Mouse (Mus musculus) regulatory T cell (primary cell): ENCODE measurements around the gene Ero1lb.

Experiments
- in situ Hi-C: fragments of 300-600 bp; cut with MboI, MseI; formaldehyde crosslinking; loops from one replicate; pipeline ENCODE4 v1.15.1; 2025; ENCODE audit warnings: high pct_unique_total_duplicates

Ero1lb gene

DNA sequence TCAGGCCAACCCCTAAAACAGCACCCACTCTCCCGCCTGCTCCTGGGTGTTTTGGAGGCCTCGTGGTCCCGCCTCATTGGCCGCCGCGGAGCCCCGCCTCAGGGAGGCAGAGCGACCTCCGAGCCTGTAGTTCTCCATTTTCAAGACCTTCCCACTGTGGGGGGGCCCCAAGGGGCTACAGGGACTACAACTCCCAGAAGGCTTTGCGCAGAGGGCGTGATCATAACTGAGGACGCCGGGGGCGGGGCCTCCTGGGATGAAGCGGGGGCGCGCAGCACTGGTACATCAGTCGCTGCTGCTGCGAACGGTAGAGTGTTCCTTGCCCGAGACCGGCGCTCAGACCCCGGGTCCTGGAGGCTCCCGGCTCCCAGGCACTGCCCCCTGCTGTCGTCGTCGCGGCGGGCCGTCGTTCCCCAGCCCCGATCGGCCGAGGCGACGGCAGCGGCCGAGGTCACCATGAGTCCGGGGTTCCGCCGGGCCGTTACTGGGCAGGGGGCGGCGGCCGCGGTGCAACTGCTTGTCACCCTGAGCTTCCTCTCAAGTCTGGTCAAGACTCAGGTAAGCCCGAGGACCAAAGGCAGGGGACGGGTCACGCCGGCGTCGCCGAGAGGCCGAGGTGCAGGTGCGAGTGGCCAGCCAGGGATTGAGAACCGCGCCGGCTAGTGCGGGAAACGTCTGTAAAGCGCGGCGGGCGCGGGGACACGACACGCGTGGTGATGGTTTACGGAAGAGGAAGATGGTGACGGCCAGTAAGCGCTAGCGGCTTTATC is at the start of gene Ero1lb:
Ero1lb (plus strand) TSS at position 254 of the 770 bp plus-strand sequence.
- in situ Hi-C loops: loop anchor here (5.0 to 10.0 kb wide), 2 partner anchors 169 to 311 kb away; partner anchors contain the start of genes Heatr1 and Mtr

DNA sequence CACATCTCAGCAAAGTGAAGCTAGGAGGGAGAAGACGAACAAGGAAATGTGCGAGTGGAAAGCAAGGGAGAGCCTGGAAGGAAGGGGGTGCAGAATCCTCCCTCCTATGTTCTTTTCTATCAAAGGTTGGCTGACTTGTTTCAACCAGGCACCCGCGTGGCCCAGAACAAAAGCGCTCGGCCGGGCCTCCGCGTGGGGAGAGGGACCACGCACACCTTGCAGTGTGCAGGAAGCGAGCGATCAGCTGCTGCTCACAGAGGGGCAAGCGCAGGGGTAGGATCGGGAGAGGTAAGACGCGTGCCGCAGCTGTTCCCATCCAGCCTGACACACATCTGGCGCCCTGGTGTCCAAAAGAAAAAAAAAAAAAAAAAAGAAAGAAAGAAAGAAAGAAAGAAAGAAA is 46.3 kb upstream of the Ero1lb start:
- in situ Hi-C loops: loop anchor here (5.0 kb wide), 1 partner anchor 42 kb away; no protein-coding TSS in a partner anchor

DNA sequence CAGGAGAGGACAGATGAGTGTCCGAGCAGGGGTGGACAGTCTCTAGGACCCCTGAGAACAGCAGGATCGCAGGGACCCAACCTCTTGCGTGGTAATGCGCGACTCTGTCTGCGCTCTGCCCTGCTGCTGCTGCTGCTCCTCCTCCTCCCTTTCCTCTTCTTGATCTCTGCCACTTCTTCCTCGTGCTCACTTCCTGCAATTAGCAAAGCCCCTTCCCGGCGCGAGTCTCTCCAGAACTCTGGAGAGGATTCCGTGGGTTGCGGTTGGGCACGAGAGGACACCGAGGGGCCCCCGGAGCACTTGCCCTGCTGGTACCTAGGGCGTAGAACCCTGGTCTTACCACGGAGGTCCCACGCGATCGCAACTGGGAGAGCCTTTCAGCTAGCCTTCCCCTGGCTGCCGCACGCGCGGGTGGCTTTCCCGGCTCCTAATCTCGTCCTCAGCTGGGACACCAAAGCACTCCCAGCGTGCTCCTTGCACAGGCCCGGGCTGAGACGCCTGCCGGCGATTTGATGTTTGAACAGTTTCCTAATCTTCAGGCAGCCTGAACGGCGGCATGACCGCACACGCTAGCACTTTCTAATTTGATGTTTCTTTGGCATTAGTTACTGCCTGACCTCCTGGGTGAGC is 45.6 kb upstream of the Ero1lb start, which contains the start of gene Edaradd:
Edaradd (minus strand) TSS at position 484 of the 630 bp plus-strand sequence.
- in situ Hi-C loops: loop anchor here (5.0 kb wide), 1 partner anchor 43 kb away; no protein-coding TSS in a partner anchor

DNA sequence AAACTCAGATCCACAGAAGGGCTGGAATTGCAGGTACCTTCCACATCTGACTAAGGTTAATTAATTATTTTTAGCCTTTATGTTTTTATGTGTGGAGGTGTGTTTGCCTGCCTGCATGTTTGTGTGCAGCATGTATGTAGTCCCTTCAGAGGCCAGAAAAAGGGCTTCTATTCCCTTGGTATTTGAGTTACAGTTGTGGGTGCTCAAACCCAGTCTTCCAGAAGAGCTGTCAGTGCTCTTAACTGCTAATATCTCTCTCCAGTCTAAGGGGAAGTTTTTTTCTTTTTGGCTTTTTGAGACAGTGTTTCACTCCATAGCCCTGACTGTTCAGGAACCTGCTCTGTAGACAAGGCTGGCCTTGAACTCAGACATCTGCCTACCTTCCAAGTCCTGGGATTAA is 43.3 kb upstream of the Ero1lb start:
- in situ Hi-C loops: no loop called here

DNA sequence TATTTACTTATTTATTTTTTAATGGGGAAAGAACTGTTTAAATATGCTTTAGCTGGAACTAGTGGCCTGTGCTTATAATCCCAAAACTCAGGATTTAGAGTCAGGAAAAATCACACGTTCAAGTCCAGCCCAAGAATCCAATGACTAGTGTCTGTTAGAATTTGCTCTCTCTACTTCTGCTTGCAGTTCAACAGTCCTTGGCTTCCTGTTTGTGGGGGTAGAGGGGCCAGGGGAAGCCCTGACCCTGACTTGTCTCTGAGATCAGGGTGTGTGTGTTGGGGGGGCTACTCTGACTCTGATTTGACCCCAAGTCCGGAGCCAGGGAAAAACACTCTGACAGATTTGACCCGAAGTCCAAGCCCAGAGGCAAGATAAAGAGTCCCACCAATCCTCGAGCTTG is 40.0 kb upstream of the Ero1lb start:
- in situ Hi-C loops: no loop called here

DNA sequence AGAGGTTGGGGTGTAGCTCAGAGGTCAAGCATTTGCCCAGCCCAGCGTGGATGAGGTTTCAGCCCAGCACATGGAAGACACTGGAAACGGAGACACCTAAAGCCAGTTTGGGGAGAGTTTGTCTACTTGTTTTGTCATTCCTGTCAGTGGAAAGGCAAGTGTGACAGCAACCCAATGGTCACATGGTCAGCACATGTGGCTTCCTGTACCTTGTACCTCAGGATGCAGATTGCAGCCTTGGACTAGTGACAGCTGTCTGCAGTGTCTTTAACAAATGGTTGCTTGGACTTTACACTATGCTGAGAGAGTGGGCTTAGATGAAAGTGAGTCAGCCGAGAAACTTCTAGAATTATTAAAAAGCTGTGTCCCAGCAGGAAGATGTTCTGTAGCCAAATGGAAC is 31.0 kb upstream of the Ero1lb start:
- in situ Hi-C loops: no loop called here

DNA sequence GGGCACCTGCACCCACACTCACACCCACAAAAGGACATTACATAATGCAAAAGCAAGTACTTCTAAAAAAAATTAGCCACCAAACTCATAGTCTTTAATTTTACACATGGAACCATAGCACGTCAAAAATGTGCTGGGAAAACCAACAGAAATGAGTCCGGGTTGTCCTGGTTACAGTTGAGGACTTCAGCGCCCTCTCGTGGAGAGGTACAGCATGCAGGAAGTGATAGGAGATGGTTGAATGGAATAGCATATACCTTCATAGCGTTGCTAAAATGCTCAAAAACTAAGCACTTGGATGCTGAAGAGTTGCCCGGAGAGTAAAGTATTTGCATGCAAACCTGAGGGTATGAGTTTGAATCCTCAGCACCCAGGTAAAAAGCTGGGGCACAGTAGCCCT is 27.7 kb upstream of the Ero1lb start:
- in situ Hi-C loops: no loop called here

DNA sequence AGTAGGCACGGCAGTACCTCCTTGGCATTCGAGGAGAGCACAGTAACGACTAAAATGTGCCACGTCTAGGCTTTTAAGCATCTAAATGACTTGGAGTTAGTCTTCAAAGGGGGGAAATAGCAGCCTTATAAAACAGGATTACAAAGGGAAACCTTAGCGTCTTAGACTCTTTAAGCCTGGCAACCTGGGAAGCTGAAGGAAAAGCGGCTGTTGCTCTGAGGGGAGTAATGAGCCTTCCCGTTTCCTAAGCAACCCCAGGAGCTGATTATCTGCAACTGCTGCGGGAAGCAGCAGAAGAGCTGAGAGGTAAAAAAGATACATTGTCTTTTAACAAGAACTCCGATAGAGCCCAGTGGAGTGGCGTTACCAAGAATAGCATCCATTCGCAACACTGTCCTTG is 26.0 kb upstream of the Ero1lb start:
- in situ Hi-C loops: loop anchor here (5.0 kb wide), 1 partner anchor 62 kb away; no protein-coding TSS in a partner anchor

DNA sequence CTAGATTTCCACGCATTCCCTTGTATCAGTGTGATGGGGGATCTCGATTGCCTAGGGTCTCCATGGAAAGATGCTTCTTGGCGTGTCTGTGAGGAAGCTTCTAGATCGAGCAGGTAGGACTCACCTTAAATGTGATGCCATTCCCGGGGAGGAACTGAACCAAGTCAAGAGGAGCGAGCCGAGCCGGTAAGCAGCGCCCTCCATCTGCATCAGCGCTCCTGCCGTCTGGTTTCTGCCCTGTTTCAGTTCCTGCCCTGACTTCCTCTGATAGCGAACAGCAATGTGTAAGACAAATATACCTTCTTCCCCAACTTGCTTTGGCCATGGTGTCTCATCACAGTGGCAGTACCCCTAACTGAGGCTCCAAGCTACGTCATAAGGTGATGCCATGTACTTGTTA is 25.6 kb upstream of the Ero1lb start:
- in situ Hi-C loops: loop anchor here (5.0 kb wide), 1 partner anchor 63 kb away; no protein-coding TSS in a partner anchor

DNA sequence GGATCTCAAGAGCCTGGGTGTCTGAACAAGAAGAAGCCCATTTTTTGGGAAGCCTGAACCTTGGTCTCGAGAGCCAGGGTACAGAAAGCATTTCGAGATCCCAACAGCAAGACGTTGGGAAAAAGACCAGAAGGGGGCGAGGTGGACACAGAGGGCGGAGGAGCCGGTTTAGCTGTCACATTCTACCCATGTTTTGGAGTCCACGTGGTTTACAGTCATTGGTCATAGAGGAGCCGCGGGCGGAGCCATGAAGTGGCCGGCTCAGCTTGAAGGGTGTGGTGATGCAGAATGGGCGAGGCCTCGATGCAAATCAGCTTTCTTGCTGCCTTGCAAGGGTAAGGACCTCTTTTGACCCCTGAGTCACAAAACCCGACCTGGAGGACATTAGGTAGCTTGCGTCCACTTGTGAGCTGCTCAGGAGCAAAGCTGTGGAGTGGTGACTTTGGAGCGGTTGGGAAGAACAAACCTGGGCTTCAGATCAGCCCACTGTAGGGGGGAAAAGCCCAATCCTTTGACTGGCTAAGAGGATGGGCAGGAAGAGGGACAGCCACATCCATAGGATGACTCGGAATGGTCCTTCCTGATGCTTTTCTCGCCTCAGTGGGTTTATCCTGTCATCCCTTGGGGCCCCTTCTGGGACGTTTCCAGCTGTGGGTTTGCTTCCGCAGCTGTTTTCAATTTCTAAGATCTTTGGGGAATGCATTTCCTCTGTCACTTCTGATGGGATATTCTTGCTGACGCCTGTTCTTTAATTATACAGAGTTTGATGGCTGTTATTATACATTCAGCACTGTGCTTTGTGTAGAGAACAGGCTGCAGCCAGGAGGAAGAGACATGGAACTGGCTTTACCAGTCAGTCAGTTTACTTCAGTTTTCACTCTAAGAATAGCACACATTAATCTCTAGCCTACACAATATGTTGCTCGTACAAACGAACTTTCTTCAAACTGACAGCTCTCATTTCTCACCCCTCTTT is 23.4 kb upstream of the Ero1lb start:
- in situ Hi-C loops: loop anchor here (5.0 kb wide), 1 partner anchor 65 kb away; no protein-coding TSS in a partner anchor

DNA sequence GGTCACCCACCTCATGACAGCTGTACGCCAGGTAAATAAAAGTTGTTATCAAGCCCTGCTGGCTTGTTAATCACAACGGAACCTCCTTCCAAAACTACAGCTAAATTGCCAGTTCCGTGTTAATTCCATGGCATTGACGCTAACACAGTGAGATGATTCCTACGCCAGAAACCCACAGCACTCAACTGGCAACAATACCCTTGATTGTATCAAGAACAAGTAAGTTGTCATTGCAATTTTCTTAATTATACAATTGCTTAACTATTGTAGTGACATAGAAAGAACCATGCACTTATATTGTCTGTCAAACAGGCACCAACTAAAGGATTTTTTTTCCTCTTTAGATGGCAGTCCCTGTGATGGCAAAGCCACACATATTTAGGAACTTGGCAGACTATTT is 22.4 kb upstream of the Ero1lb start:
- in situ Hi-C loops: loop anchor here (5.0 kb wide), 1 partner anchor 66 kb away; no protein-coding TSS in a partner anchor

DNA sequence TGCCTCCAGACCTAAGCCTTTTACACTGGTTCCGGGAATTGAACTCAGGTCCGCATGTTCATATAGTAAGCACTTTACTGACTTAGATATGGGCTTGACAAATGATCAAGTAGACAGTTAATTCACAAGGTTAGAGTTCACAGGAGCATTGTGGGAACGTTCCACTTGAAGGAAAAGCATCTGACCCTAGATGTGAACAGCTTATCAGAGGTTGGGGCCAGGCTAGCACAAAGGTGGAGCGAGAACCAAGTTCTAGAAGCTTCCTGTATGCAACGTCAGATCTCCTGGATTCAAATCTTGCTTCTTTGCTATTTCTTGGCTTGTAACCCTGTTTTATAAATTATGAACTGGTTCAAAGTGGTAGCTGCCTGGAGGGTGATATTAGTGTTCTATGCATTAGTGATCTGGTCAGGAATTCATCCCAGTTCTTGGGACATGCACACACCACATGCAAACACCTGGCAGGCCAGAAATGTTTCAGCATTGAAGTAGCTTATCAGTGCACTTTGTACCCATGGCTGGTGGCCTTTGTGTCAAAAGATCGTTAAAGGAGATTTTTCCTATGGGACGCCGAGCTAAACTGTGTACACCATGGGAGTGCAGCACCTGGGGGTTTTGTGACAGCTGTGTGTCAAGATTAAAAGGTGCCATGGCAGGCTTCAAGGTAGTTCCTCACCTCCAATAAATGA is 21.6 kb upstream of the Ero1lb start:
- in situ Hi-C loops: loop anchor here (5.0 kb wide), 1 partner anchor 67 kb away; no protein-coding TSS in a partner anchor

DNA sequence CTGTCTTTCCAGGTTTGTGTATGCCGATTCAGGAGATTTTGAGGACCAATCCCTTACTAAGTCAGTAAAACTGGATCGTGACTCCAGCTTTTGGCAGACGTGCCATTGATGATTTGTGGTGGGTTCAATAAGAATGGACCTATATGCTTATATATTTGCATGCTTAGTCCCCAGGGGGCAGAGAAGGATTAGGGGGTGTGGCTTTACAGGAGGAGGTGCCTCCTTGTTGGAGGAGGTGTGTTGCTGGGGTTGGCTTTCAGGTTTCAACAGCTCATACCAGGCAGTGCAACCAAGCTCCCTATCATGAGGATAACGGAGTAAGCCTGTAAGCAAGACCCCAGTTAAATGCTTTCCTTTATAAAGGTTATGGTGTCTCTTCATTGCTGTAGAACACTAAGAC is 11.5 kb upstream of the Ero1lb start:
- in situ Hi-C loops: no loop called here

DNA sequence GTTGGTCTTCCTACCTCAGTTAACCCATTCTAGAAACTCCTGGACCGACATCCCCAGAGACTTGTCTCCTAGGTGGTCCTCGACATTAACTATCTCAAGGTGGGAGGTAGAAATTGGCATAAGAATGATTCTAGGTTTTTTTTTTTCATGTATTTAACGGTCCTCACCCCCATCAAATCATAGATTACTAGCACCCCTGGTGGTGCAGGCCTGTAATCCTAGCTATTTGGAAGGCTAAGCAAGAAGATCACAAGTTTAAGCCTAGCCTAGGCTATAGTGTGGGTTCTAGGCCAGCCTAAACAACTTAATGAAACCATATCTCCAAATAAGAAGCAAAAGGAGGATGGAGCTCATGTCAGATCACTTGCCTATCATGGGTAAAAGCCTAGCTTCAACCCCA is 6.6 kb upstream of the Ero1lb start:
- in situ Hi-C loops: no loop called here

DNA sequence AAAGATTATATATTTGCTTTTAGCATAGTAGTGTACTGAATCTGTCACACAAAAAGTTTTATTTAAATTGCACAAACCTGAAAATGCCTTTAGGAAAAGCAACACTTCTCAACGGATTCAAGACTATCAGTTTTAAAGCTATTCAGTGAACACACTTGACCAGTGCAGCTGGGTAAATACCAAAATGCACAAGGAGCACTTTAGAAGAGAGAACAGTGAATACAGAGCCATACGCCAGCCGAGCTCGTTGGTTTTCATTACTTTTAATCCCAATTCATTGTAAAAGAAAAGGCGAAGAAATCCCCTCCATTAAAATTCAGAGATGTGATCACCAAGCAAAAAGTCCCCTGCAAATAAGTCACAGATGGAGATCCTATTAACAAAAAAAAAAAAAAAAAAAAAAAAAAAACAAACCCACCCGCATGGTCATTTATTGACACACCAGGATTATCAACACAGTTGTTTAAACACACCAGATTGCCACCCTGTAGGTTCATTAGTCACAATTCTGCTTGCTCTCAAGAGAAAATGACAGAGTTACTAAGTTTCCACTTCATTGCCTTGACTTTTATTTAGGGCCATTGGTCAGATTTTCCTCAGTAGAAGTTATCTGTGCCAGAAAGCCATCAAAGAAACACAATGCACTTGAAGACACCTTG is 6.1 kb upstream of the Ero1lb start:
- in situ Hi-C loops: loop anchor here (10.0 kb wide), 1 partner anchor 305 kb away; the partner anchor contains the start of gene Mtr

DNA sequence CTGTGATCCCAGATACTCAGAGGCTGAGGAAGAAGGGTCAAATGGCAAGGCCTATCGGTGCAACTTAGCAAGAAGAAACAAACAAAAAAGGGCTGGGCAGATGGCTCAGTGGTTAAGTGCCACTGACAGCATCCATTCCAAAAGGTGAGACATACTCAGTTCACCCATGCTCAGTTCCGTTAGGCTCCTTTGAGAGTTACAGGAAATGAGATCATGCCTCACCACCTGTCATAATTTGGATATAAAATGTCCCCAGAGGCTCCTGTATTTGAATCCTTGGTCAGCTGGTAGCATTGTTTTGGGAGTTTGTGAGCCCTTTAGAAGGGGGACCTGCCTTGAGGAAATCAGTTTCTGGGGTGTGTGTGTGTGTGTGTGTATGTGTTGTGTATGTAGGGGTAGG is 3.9 kb upstream of the Ero1lb start:
- in situ Hi-C loops: loop anchor here (10.0 kb wide), 1 partner anchor 307 kb away; the partner anchor contains the start of gene Mtr

DNA sequence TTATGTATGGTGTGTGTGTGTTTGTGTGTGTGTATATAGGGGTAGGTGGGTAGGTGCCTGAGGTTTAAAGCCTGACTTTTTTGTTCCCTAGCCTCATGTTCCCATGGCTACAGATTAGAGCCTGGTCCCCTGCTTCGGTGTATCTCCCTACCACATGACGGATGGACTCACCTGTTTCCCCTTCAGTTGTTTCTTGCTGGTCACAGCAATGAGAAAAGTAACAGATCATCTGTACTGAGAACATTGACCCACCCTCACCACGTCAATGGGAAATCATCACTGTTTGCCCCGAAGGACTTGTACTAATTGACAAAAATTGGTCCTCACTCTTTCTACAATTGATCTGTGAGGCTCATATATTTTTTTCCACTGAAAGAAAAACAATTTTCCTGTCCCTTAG is 3.4 kb upstream of the Ero1lb start:
- in situ Hi-C loops: loop anchor here (10.0 kb wide), 1 partner anchor 307 kb away; the partner anchor contains the start of gene Mtr

DNA sequence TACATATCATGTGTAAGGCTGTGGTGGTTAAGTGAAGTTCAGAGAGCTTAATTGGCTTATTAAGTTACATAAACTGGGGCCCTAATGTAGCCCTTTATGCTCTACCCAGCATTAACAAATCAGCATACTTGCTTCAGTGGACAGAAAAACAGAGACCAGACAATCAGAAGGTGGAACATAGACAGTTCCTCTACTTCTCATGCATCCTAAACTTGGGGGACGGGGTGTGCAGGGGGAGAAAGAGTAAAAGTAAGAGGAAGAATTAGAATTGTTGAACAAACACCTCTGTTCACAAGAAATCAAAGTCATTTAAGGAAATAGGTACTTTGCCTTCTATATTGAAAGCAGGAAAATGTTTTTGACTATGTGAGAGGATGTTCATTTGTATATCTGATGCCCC is 2.3 kb downstream of the Ero1lb start:
- in situ Hi-C loops: loop anchor here (5.0 to 10.0 kb wide), 2 partner anchors 171 to 313 kb away; partner anchors contain the start of genes Heatr1 and Mtr

DNA sequence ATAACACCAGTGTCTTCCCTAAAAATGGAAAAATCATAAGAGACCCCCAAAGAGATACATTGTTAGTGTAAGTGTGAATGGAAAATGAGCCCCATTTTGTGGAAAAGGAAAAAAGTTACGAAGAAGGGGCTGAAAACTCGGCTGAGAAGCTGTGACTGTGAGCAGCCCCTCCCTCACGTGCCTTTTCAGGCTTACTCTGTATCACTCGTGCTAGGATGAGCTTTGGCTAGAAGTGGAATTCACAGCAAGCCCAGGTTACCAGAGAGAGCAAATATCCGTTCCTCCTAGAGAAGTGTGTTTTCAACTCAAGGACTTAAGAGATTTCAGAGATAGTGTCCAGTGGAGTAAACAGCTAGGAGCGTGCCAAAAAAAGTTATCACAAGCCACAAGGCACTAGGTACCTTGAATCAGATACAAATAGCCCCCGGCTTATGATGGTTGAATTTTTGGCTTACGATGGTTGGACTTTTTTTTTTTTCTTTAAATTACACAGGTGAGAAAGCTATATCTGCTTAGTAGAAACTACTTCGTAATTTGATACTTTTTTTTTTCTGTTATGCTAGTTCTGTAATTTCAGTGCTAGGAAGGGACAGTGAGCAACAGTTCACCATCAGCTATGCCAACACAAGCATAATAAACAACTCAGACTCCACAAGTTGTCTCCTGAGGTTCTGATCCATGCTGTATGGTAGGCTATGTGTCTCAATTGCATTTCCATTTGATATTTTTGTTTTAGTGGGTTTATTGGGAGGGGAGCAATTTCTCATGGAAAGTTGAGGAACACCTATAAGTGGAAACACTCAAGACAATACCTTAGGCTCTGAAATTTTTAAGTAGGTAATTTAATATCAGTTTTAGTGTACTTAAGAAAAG is 3.2 kb downstream of the Ero1lb start:
- in situ Hi-C loops: loop anchor here (5.0 to 10.0 kb wide), 2 partner anchors 172 to 314 kb away; partner anchors contain the start of genes Heatr1 and Mtr
